Mouse (Mus musculus) E14TG2a.4 (cell line): ENCODE data around the gene Zfp691.

Source experiments
- CTCF ChIP-seq: conservative IDR thresholded peaks from 2 replicates; pipeline ENCODE4 v1.5.1; 2014; ENCODE audit warnings: low read length
- NANOG ChIP-seq: IDR thresholded peaks from 2 replicates; pipeline ENCODE4 v1.6.1; 2014; ENCODE audit warnings: borderline replicate concordance, low read length, mixed read lengths
- POU5F1 ChIP-seq: IDR thresholded peaks from 2 replicates; pipeline ENCODE4 v1.6.1; 2014; ENCODE audit warnings: low read length, borderline replicate concordance

DNA sequence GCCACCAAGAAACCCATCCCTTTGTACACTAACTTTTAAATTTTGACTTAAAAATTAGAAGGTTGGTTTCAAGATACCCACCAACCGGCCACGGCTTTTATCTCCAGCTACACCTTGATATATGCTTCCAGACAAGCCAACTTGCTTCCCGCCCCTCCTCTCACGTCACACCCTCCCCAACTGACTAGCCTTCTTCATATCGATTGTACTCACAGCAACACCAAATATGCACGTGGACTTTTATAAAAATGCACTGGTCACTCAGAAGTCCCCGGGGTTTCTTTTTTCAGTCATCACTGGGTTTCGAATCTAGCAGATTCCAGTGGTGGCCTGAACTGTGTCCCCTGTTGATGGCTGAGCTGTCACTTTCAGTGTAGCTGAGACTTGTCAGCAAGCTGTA, 16.6 kb upstream of the Zfp691 start:
- TF ChIP-seq CTCF (no peak), NANOG (no peak), POU5F1 (no peak)
